Mouse (Mus musculus) layer of hippocampus, adult 2 months (tissue): Measurements from ENCODE around the gene Pcdh9. TPM values are rescaled to one million over a fixed set of nuclear protein-coding genes. Genes with fewer than 3 reads are reported as not detected.

Experiments
- DNase-seq, 2 experiments: peaks; one replicate each; pipeline ENCODE4 v3.0.0; 2022; ENCODE audit warnings: low spot score in 2 of 2
- H3K27ac ChIP-seq: fragments of 200-600 bp; 2 replicates; pipeline ENCODE4 v1.8.1; 2022
- H3K4me3 ChIP-seq: fragments of 200-600 bp; 2 replicates; pipeline ENCODE4 v1.8.1; 2022; ENCODE audit warnings: mild to moderate bottlenecking
- CTCF ChIP-seq: fragments of 200-600 bp; conservative IDR thresholded peaks from 2 replicates; pipeline ENCODE4 v1.8.1; 2022; ENCODE audit warnings: antibody characterized with exemption, mild to moderate bottlenecking, moderate library complexity
- total RNA-seq, 2 experiments: library from RNA; stranded (reverse); gene quantifications; 2 replicates each; pipeline ENCODE4 v1.2.3; 2021

The Pcdh9 gene
- total RNA-seq, 2 experiments from 2014 or later: 175 to 180 TPM

DNA sequence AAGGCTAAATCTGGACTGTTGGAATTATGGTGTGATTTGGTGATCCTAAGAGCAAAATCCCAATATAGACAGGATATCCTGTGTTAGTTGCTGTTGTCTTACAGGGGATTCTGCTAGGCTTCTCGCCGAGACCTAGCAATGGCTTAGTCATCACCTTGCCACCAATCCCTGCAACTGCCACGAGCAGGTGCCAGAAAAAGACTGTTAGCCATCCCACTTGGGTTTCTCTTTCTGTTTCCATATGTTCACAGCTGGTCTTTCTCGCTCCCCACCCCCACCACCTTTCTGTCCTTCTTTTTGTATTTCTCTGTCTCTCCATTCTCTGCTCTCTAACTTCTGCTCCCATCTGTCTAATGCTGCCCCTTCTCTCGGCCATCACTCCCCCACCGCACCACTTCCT is 831.7 kb downstream of the Pcdh9 start:
- TF ChIP-seq CTCF: no peak
- no peak for DNase-seq
- no peak overlapping the region for H3K4me3 ChIP-seq
- no peak overlapping the region for H3K27ac ChIP-seq

DNA sequence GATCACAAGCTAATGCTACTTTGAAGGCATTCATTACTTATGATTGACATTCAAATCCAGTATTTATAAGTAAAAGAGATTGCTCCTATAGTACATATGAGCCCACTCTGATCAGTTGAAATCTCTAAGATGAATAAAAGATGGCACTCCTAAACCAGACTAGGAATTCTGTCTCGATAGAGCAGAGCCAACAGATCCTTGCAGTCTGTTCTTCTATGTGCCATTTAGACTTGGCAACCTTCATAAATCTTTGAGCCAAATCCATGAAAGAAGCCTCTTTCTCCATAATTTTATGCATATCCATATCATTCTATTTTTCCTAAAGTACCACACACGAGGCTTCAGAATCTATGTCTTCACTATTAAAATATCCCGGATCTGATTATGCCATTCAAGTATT is 834.5 kb downstream of the Pcdh9 start:
- no peak overlapping the region for H3K4me3 ChIP-seq
- no peak overlapping the region for H3K27ac ChIP-seq
- TF ChIP-seq CTCF: no peak
- no peak for DNase-seq

DNA sequence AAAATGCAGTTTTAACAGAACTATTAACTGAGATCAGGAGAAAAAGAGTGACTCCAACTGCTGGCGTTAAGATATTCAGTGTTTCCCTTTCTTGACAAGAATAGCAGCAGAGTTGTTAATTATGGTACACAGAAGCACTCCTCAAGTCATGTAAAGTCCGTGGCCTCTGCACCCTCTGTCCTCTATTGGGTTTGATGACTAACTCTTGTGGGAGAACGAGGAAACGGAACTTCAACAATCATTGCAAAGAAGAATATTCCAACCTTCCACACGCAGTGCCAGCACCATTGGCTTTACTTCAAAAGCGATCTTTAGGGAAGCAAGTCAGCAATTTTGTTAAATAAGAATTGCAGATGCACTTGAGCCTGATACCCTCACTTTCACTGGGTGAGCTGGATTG is 849.9 kb downstream of the Pcdh9 start:
- DNase-seq: no peak
- Histone ChIP-seq H3K4me3 (no peak overlapping the region), H3K27ac (no peak overlapping the region)
- TF ChIP-seq CTCF: no peak

DNA sequence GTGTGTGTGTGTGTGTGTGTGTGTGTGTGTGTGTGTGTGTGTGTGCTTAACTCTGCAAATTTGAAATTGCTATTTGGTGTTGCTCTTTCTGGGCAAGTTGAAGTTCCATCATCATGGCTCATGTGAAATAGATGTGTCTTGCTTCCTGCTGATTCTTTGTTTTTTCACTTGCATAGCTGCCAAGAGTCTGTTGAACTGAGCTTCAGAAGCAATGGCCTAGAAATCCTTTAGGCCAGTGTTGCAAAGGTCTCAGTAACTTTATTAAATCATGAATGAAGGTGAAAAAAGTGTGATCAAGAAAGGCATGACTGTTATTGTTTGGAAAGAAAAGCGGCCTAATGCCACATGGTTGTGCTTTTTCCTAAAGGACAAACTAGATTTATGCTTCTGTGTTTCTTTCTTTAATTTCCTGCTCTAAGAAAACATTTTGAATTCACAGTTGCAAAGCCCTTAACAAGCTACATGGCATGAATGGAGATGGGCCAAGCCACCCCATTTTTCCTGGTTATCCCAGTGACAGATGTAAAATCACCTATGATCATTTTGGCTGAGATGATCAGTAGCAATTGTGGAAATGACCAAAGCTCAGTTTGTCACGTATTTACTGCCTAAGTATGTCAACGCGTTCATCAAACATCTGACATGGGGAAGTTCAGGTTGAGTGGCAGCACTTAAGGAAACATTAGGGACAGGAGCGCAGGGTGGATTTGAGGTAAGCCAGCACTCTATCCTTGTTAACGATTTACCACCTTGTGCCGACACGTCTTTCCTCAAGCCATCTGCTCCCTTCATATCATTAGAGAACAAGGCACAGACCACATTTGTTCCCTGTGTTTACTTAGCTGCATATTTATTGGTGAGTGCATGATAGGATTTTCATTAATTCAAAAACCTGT is 850.9 kb downstream of the Pcdh9 start:
- no peak for TF ChIP-seq CTCF
- Histone ChIP-seq H3K4me3 (no peak overlapping the region), H3K27ac (peak overlapping the region; percentile 54)
- no peak for DNase-seq

DNA sequence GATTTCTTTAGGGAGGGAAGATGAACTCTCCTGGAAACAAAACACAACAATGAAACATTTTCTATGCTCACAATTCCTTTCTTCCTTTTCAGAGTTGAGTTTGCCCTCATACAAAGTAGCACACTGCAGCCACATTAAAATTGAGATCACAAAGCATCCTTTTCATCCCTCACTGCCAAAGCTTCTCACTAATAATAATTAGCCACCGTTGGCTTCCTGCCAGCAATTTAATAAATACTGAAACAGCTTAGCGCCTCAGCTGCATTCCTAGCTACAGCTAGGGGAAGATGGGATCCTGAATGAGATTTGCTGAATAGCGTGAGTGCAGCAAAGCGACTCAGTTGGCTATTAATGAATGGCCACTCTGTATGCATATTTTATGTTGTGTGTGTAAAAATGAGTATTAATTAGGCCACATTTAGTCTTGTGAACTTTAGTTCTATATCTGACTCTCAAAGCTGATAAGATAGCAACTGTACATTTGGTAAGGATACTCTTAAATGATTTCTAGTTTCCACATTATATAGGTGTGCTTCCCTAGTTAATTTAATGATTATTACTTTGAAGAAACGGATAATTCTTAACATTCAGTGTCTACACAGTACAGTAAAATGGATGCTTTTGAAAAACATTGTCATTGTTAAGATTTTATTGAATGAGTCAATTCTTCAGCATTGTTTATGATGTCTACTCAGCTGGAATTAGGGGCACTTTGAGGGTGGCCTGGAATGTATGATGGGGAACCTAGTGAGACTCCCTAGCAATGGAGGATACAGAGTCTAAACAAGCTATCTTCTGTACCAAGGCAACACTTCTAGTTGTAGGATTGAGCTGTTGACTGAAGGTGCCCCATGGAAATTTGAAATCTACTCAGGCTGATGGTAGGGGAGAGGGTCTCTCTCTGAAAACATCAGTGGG is 881.1 kb downstream of the Pcdh9 start:
- peak; percentile 44 to 63 for DNase-seq
- Histone ChIP-seq H3K27ac (peak overlapping the region; percentile 32; the same call in 1 of the 2 replicates), H3K4me3 (no peak overlapping the region)
- TF ChIP-seq CTCF: peak; percentile 40
